Mouse (Mus musculus) left cerebral cortex, postnatal 10 days (tissue): ENCODE measurements around the gene Vmn1r4. TPM values are rescaled to one million over a fixed set of nuclear protein-coding genes. Genes with fewer than 3 reads are reported as not detected.

Experiments
- DNase-seq, 2 experiments: peaks; one replicate each; pipeline ENCODE4 v3.0.0; 2021 to 2022; ENCODE audit warnings: low spot score in 2 of 2, mixed read lengths in 1 of 2; ENCODE audit errors: extremely low spot score in 1 of 2
- intact Hi-C: fragments of 180-260 bp; cut with DNase I; formaldehyde crosslinking; loops from one replicate; pipeline ENCODE4 v1.15.1; 2025
- total RNA-seq, 2 experiments: library from RNA; stranded (reverse); gene quantifications; 2 replicates each; pipeline ENCODE4 v1.2.3; 2021

Vmn1r4 gene
- under 1 TPM; 0.55 to 0.60 TPM for total RNA-seq

DNA sequence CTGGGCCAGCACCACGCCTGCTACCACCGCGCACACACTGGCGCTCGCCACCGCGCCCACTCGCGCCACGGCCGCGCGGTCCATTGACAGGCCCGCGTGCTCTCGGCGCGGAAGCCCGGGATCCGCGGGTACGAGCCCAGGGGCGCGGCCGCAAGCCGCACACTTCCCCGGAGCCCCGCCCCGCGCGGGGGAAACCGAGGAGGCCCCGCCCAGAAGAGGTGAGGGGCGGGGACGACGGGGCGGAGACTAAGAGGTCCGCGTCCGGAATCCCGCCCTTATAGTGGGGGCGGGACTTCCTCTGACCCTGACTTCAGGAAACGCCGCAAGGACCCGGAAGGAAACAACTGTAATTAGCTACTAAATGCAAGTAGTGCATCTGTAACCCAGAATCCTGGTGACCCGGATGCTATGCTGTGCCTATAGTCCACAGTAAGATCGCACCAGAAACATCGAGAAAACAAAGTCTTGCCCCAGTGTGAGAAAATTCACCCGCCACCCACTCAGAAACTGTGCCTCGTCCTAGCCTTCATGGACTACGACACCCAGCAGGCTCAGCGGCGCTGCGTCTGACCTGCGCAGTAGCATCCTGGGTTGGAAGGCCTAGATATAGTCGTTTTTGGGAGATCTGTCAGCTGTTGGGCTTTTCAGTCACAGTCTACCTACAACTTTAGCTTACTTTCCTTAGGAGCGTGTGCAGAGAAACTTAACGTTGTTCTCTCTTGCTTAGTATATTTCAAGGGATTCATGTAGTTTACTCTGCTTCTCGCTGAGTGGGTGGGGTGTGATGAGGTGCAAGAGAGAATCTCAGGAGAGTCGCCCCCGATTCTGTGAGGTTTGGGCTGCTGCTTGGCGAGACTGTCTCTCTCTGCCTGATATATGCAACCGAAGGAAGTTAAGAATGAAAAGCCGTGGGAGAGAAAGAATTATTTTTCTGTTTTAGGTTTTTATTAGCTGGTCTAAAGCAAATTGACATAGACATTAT, at the start of gene Vmn1r4, which contains the start of gene Nt5c3:
Gene Vmn1r4, plus strand, starts transcription at position 290 of the 982 bp plus-strand sequence.
Gene Nt5c3, minus strand, starts transcription at position 207 of the 982 bp plus-strand sequence.
- DNase-seq = peak; percentile 91 to 94
- intact Hi-C loops = loop anchor here (10.0 kb wide), 1 partner anchor 641 kb away; no protein-coding TSS in a partner anchor

DNA sequence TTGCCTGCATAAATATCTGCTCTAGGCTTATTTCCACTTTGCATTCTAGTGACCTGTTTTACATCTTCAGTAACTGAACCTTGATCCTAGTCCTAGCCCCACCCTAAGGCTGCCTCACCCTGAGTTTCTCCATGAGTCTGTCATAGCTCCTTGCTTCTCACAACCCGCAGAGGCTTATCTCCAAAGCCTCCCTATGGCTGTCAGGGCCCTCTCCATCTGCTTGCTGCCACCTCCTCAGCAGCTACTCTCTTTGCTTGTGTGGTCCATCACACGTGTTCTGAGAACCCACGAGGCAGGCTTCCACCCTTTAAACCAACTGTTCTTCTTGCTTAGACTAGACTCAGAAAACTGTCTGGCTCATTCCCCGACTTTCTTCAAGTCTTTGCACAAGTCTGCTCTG, 46.9 kb upstream of the Vmn1r4 start:
- no peak for DNase-seq
- intact Hi-C loops = no loop called here

- no peak for DNase-seq
- intact Hi-C loops = no loop called here
These were observed 45.8 kb upstream of the Vmn1r4 start for GRCm38 (mm10) chr6:56877985-56878384.

DNA sequence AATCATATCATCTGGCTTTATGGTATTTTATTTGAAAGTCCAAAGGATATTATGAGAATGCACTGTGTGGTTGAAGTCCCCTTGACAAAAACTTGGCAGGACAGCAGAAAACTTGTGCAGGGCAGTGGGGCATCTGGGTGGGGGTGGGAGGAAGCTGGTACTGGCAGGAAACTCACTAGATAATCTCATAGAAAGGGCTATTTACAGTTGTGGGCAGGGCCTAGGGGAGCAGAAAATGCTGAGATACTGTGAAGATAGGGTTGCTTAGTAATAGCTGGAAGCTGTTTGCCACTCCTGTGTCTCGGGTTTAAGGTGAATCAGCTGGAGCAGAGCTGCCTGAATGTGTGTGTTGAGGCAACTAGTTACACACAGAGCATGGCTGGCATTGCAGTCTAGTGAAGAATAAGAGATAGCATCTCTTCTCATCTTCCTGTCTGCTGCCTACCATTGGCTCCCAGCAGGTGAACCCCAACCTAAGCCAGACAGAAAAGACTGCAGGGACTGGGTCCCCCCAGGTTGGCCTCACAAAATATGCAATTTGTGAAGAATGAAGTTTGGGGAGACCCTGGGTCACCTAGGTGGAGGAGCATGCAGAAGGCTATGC, 44.4 kb upstream of the Vmn1r4 start:
- intact Hi-C loops = no loop called here
- DNase-seq = no peak

DNA sequence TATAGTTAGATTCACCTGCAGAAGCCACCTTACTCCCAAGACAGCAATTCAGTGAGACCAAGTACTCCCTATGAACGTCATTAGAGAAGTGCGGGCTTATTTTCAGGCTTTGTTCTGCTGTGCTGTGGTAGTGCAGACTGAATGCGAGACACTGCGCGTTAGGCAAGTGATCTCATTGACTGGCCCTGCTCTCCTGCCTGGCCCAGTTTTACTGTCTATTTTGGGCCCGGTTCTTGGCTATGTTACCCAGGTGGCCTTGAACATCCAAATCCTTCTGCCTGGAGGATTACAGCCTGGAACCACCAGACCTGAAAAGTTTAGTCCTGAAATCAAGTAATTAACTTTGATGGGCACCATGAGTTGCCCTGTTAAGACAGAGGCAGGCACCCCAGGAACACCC, 35.3 kb upstream of the Vmn1r4 start:
- no peak for DNase-seq
- intact Hi-C loops = no loop called here

DNA sequence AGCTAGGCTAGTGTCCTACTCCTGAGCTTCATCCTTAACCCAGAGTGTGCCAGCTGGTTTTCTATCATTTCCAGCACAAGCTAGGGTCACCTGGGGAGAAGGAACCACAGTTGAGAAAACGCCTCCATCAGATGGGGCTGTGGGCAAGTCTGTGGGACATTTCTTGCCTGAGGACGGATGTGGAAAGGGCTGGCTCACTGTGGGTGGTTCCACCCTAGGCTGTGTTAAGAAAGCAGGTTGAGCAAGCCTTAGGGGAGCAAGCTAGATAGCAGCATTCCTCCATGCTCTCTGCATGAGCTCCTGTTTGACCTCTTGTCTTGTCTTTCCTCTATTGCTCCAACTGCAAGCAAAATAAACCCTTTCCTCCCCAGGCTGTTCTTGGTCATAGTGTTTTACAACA, 33.1 kb upstream of the Vmn1r4 start:
- intact Hi-C loops = no loop called here

GRCm38 (mm10) chr6:56899601-56900000, 24.2 kb upstream of the Vmn1r4 start:
- intact Hi-C loops = no loop called here
- DNase-seq = no peak

More for the DNA sequence above, 33.1 kb upstream of the Vmn1r4 start:
- no peak for DNase-seq

DNA sequence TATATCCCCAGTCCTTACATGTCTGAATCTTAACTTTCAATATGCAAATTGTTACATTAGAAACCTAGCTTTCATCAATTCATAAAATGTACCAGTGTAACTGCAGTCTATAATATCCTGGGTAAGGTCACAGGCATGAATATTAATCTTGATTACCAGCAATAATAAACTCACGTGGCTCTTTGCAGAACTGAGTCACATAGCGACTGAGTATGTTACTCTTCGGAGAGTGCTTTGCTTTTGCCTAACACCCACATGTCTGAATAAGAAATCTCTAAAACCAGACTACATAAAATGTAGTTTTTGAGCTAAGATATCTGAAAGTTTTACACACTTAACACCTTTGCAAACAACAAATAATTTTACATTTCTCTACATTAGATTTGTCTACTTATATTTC, 22.5 kb upstream of the Vmn1r4 start:
- intact Hi-C loops = no loop called here
- no peak for DNase-seq

DNA sequence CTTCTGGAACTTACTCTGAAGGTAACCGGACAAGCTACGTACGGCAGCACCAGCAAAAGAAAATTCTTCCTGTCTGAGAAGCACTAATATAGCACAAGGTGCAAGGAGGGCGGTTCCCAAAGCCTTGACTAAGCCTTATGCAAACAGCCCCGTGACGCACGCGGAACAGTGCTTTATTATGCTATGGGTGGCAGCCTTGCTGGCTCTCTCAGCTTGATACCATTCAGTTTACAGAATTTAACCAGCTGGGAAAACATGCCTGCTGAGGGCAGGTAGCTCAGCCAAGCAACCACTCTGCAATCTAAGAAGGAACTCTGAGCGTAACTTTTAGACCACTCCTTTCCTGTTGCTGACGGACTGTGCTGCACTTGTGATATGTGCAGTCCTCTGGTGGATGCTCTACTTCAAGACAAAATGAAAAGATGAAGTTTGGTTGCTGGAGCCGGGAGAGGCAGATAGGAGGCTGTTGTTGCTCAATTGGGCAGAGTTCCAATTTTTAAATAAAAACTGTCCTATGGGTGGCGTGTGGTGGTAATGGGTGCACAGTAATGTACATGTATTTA, 21.9 kb upstream of the Vmn1r4 start:
- peak in 1 of 2 experiments; percentile 66 for DNase-seq
- intact Hi-C loops = no loop called here

GRCm38 (mm10) chr6:56902606-56903520, 21.0 kb upstream of the Vmn1r4 start:
- intact Hi-C loops = no loop called here
- peak in 1 of 2 experiments; percentile 23 for DNase-seq

GRCm38 (mm10) chr6:56903831-56904230, 20.0 kb upstream of the Vmn1r4 start:
- intact Hi-C loops = no loop called here

GRCm38 (mm10) chr6:56904330-56904729, 19.5 kb upstream of the Vmn1r4 start:
- intact Hi-C loops = no loop called here
- DNase-seq = peak in 1 of 2 experiments; percentile 22

More at GRCm38 (mm10) chr6:56903831-56904230, 20.0 kb upstream of the Vmn1r4 start:
- DNase-seq = peak in 1 of 2 experiments; percentile 29

DNA sequence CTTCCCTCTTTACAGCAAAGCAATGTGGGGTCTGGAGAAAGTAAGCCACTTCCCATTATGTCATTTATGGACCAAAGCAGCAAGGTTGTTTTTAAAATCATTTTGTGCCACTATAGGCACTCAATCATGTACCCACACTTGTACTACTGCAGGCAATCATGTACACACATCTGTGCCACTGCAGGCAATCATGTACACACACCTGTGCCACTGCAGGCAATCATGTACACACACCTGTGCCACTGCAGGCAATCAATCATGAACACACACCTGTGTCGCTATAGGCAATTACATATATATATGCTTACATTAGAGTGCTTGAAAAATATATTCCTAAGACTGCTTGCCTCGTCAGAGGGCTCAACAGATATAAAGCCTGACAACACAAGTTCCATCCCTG, 18.8 kb upstream of the Vmn1r4 start:
- intact Hi-C loops = no loop called here
- no peak for DNase-seq

DNA sequence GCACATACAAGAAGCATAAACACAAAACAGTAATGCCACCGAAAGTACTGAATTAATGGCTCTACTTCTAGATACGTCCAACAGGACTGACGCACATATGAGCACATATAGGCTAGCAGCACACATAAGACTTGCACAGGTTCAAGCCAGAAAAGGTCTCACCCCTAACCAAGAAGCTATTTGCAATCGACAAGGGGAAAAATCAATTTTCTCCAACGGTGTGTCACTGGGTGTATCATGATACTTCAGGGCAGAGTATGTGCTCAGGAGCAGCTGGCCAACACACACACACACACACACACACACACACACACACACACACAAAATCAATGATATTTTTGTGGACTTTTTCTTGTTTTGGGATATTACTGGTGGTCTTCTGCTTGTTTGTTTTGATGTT, 18.3 kb upstream of the Vmn1r4 start:
- intact Hi-C loops = no loop called here
- no peak for DNase-seq

DNA sequence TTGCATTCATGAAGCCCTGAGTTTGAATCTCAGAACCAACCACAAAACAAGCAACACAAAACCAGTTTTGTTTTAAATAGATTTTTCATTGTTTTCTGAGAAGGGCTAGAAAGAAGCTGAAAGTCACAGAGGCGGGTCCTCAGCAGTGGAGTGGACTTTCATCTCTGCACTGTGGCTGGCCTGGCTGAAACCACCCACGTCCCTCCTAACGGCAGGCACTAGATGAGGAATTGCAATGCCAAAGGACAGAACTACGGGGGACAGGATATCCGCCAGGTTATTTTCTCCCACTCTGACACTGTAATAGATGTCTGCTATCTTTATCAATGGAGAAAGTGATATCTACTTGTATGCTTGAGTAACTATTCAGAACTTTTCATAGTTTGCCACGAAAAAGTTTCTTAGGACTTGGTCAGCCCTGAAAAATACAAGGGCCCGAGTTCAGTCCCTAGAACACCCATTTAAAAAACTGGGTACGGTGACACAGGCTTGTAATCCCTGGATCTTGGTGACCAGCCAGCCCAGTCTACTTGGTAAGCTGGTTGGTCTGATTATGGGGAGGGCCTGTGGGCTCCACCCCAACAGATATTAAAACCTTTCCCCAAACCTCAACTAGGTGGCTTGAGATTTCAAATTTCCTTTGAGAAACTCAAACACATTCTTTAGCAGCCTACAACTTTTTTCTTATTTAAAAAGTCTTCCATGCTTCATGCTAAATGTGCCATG, 17.5 kb upstream of the Vmn1r4 start:
- intact Hi-C loops = no loop called here
- no peak for DNase-seq

DNA sequence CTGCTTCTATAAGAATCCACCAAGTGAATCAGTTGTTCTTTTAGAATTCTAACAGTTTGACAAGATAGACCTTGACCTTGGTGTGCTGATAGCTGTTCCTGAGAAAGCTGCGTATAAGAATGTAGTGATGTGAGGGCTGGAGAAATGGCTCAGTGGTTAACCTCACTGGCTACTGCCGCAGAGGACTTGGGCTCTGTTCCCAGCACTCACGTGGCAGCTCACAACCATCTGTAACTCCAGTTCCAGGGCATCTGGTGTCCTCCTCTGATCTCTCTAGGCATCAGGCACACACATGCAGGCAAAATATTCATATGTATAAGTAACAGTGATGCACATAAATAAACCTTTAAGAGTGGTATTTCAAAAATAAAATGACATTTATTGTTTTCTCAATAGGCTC, 15.8 kb upstream of the Vmn1r4 start:
- DNase-seq = no peak
- intact Hi-C loops = loop anchor here (2.0 kb wide), 1 partner anchor 99 kb away; no protein-coding TSS in a partner anchor

- intact Hi-C loops = loop anchor here (2.0 kb wide), 1 partner anchor 100 kb away; no protein-coding TSS in a partner anchor
- no peak for DNase-seq
These were observed 15.4 kb upstream of the Vmn1r4 start for GRCm38 (mm10) chr6:56908397-56908796.

- peak in 1 of 2 experiments; percentile 73 for DNase-seq
- intact Hi-C loops = loop anchor here (2.0 kb wide), 1 partner anchor 100 kb away; no protein-coding TSS in a partner anchor
These were observed 14.9 kb upstream of the Vmn1r4 start for GRCm38 (mm10) chr6:56908912-56909311.
